Mouse (Mus musculus) retina, postnatal 7 days (tissue): Measurements from ENCODE around the gene Gm47429.
A peak's percentile ranks its signal among the peaks of the same experiment; 100 is the strongest.
"Not testable (repeated sequence)": the region's sequence is repeated elsewhere in the genome, so short reads cannot be mapped to it uniquely, and the experiment has no call there.

Source experiments
- DNase-seq: peaks from one replicate; pipeline ENCODE4 v3.0.0-alpha.2; 2012; ENCODE audit warnings: low read depth, low spot score

Gm47429 gene

DNA sequence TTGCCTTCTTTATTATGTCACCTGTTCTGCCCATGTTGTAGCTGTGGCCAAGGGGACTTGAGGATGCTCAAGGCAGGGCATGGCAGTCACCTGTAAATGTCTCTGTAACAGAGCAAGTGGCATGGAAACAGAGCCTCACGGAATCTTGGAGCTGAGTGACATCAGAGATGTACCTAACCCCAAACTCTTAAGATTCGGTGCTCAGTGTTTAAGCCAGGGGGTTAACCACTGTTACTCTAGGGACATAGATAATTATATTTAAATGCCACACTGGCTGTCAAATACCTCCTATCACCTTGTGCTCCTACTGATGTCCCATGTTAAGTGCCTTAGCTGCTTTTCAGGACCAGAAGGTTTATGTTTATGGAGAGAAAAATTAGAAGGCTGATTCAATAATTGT is at the start of gene Gm47429:
Gm47429 (minus strand) TSS at position 101 of the 400 bp plus-strand sequence.
- DNase-seq, result no peak

DNA sequence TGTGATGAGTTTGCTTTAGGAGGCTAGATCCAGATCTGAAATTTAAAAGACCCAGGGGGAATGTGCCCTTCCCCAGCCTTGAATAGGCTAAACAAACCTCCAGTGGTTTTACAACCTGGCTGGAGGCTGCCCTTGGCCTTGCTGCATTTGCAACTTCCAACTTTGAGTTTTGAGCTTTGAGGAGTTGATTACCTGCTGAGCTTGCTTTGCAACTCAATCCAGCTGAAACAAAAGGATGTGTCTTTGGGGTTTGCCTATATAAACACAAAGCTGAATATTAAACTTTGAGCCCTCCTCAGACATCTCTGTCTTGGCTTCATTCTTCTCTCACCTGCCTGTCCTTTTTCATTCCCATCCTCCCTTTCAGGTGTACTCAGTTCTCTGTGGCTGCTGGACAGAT is 44.8 kb upstream of the Gm47429 start:
- DNase-seq, result not testable (repeated sequence)

DNA sequence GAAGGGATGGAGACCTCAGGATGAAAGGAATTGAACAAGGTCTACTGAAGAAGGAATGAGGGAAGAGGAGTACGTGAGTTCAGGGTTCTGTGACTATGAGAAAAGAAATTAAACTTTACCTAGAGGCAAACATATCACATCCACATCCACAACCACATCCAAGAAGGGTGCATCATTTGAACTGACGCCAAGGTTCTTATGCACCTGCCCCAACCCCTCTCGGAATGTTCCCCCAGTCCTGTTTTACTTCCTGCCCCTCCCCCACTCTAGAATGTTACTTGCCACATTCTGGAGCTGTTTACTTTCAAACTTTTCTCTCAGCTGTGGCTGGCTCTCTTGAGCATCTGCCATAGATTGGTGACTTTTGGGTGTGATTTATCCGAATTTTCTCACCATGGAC is 23.3 kb upstream of the Gm47429 start, which contains the start of gene Nutm2:
Nutm2 (plus strand) TSS at position 301 of the 400 bp plus-strand sequence.
- DNase-seq, result no peak

DNA sequence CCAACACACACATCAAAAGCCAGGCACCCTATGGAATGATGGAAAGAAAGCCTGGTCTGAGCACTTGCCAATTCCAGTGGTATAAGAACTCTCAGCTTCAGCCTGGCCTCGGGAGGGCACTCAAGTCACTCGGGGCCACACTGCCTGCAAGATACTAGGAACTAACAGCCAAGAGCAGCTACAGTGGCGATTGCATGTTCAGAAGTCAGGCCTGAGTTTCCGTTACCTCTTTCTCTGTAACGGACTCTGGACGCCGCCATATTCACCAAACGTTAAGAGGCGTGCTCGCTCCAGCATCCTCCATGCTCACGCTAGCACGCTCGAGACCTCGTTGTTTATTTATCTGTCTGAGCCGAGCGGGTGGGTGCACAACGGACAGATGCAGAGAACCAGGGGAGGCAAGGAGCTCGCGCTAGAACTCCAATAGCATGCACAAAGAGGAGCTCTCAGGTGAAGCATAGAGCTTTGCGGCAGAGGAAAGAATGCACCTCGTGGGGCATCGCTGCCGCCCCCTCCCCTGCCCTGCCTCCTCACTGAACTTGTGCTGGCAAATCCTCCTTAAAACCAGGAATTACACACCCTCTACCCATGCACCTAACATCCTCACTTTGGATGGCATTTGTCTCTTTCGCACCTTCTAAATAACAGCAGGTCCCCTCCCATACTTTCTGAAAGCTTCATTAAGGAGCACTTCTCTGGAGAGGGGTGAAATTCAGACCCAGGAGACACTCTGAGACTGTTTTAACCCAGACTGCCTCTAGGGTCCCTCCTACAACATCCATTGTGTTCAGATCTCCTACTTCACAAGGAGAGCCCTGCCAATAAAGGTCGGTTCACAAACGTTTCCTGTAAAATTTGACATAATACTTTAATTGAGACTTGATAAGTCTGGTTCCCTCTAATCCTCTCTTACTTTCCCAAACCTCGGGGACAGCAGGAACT is 21.2 kb upstream of the Gm47429 start:
- no peak for DNase-seq

DNA sequence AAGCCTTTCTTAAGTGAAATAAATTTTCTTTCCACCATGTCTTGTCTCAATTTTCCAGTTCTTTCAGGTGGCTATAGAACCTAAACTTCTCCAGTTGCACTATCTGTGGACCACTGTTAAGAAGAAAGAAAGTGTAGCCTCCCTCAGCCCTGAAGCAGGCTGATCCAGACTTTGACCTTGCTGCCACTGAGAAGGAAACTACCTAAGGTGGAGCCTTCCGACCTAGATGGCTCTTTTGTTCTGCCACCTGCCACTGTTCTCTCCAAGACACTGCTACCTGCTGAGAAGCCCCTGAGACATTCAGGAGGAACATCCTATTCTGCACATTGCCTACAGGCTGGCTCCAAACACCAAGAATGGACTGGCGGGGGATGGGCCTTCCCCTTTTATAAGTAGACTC is 16.7 kb upstream of the Gm47429 start:
- DNase-seq, result not testable (repeated sequence)

DNA sequence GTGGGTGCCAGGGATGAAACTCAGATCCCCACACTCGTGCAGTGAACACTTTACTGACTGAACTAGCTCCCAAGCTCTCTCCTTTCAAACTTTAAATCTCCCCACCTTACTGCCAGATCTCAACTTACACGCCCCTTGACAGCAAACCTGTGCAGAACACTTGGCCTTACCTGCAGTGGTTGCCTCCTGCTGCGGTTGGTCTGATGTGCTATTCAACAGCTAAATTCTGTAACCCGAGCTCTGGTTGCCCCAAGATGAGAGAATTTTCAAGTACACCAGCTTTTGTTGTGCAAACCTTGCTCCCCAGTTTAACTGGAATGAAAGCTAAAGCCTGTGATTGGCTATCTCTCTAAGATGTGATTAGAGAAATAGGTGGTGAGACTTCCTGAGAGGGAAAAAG is 9.7 kb upstream of the Gm47429 start:
- no peak for DNase-seq

DNA sequence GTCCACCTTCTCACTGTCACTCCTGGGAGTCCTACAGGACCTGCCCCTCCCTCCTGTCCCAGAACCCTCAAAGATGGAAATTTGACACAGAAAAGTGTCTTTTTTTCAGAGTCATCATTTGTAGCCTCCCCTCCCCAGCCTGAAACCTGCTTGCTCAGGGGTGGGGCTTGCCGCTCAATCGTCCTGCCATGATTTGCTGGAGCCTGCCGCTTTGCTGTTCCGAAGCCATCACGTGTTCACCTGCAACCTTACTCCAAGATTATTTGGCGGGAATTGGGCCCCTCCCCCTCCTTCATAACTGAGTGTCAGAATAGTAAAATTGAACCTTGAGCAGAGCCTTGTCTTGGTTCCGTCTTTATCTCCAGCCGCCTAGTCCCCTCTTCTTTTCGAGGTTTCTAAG is 8.6 kb upstream of the Gm47429 start:
- DNase-seq, result not testable (repeated sequence)

DNA sequence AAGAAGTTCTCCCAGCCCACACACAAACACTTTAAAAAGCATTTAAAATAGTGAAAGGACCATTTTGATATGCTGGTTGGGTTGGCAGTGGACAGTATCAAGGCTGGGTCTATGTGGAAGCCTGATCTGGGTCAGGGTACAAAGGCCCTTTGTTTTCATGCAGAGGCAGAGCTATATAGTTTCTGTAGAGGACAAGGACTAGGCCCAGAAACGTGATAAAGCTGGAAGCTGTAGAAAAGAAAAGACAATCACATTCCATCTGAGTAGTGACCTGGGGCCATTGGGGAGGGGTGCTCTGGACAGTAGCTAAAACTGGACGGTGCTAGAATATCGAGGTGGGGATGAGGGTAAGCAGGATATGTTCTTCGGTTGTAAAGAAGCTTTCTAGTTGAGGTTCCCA is 1.5 kb upstream of the Gm47429 start:
- DNase-seq, result no peak

DNA sequence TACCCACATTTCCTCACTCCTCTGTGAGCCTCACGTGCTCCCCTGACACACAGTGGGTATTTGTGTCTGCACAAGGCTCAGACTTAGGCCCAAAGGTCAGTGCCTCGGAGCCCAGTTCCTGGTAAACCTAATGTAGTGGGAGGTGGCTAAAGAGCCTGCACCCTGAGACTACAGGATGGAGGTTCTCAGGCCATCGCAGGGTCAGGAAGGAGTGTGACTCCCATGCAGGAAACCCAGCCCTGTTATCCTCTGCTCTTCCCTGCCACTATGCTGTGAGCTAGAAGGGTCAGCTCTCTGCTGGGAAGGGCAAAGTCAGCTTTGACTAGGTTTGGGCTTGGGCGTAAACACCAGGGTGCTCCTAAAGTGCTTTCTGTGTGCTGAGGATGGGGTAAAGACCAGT is 17.0 kb downstream of the Gm47429 start:
- DNase-seq, result no peak

DNA sequence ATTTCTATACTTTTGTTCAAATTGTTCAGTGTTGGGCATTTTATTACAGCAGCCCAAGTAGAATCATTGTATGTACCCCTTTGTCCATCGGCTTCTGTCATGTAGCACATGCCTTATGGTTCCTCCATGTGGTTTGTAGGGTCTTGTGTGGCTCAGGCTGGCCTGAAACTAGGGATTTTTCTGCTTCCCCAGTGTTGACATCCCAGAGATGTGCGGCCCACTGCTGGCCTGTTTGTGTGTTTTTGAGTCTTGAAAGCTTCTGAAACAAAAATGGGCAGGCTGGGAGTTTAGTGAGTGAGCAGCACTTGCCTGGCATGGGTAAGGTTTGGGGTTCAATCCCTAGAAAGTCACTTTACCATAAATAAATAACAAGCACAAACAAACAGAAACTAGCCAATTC is 19.2 kb downstream of the Gm47429 start:
- DNase-seq, result no peak

DNA sequence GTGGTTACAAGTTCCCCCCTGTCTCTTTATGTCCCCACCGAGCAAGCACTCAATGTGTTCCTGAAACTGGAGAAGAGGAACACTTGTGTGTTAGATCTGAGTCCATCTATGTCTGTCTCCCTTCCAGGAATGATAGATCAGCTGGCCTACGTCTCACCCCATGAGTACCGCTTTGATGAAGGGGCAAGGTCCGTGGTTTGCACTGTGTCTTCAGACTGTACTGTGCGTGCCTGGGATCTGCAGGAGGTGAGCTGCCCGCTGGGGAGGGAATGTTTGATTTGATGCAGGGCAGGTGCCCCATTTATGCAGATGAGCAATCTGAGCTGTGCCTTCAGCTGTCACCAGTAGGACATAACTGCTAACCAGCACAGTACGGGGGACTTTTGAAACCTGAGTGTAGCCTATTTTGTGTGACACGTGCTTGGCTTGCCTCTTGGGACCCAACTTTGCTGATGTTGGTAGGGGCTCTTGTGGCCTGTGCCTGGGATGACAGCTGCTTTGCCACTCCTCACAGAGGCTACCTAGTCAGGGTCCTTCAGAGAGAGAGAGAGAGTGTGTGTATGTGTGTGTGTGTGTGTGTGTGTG is 20.0 kb downstream of the Gm47429 start:
- DNase-seq, result no peak

DNA sequence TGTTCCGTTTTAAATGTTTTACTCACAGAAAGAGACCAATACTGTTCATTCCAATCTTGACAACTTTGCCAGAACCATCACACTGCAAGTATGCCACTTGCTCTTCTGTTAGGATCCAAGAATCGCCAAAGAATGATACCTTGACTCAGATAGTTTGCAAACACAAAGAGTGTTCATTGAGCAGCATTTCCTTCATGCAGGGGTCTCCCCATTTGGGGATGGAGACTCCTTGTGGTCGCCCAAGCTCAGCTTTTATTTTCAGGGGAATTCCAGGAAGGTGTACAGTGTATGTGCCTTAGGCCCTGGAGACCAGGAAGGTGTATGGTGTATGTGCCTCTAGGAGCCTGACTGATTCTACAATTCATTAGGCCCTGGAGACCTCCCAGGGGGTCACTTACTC is 25.3 kb downstream of the Gm47429 start:
- no peak for DNase-seq

DNA sequence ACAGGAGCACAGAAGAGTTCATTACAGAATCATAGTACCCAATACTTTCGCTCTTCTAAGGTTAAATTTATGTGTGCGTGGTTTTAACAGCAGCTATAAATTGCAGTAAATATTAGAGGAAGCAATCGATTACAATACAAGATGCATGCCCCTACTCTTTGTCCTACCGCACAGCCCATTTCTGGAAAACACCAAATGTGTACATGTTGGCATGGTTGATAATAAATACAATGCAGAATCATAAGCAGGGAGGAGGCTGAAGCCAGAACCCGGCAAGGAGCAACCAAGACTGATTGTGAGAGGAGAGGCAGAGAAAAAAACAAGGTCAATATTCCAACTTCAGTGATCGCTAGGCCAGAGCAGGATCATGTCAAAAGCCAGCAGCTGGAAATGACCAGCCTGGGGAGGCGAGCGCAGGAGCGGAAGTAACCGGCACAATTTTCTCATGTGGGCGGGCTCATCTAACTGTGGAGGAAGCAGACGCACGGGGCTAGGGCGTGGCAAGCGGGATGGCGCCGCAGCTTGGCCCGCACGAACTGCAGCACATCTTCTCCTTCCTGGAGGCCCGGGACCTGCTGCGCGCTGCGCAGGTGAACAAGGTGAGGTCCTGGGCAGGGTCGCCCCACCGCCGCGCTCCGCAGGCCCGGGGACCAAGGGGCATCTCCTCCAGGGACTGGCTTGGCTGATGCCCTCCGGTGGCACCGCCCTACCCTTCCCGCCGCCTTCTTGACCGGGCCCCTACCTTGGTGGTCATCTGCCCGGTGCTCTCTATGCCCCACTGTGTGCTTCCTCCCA is 26.1 kb downstream of the Gm47429 start, which contains the start of gene Fbxw17:
Fbxw17 (plus strand) TSS at position 476 of the 795 bp plus-strand sequence.
- peak; percentile 31 for DNase-seq
